Mouse (Mus musculus): ENCODE data around the gene Plek. TPM values are rescaled to one million over a fixed set of nuclear protein-coding genes. Genes with fewer than 3 reads are reported as not detected.

Gene Plek
- polyA plus RNA-seq, 1 experiment from 2014 or later: 4.4 TPM

DNA sequence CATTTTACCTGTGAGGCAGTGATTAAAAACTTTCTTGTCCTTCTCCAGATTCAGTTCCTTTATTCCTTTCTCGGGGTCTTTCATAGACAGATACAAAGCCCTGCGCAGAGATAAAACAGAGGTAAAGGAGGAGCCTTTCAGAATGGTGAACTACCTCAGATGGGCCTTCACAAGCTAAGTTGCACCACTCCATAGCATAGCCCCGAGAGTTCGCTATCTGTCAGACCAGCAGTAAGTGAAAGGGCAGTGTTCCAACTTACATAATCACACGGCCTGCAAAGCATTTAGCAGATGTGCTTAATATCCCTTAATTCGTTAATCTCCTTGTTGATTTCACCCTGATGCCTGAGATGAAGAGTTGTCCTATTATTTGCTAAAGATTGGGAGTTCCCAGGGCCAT is 59.3 kb downstream of the Plek start:
- no peaks in the 10 kb centered on the region for H3K27me3 ChIP-seq (replicated peaks; ENCODE audit: control insufficient read depth, insufficient read depth, low read length)
- no peak overlapping the region for H3K4me2 ChIP-seq (ENCODE audit: low read depth, low read length)
- no peaks in the 10 kb centered on the region for H3K4me1 ChIP-seq (ENCODE audit: control insufficient read depth, insufficient read depth, low read length)
- H3K27ac ChIP-seq (replicated peaks; ENCODE audit: low read depth, low read length): no peak overlapping the region
- H3K36me3 ChIP-seq (ENCODE audit: control insufficient read depth, insufficient read depth, low read length): no peaks in the 10 kb centered on the region
- H3K9me3 ChIP-seq (ENCODE audit: control insufficient read depth, low read length): no peaks in the 10 kb centered on the region
- ATAC-seq (ENCODE audit: low read depth): no peak
- no peak for DNase-seq (ENCODE audit: low spot score)
- WGBS: 75% methylated on average over 6 of the region's 6 CpGs
- no peak overlapping the region for H3K4me3 ChIP-seq (ENCODE audit: low read depth, low read length)
- no peak overlapping the region for H3K9ac ChIP-seq (ENCODE audit: low read depth, low read length)

DNA sequence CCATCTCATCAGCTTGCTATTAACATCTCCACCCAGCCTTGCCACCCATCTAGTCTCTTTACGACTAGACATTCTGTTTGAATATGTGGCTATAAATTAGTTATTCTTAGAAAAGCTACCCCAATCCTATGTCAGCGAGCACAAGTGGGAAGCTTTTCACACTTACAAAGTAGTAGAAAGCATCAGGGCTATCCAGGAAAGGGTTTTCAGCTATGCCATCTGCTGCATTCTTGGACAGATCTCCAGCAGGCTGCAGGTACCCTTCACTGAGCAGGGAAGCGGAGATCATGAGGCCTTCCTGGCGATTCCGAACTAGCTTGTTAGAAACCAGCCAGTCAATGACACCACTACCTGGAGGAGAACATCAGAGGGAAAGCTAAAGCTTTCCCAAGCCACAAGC is 62.3 kb downstream of the Plek start:
- Histone ChIP-seq H3K4me3 (ENCODE audit: low read depth, low read length) (no peak overlapping the region), H3K27me3 (replicated peaks; ENCODE audit: control insufficient read depth, insufficient read depth, low read length) (no peaks in the 10 kb centered on the region), H3K9me3 (ENCODE audit: control insufficient read depth, low read length) (no peaks in the 10 kb centered on the region), H3K36me3 (ENCODE audit: control insufficient read depth, insufficient read depth, low read length) (no peaks in the 10 kb centered on the region), H3K27ac (replicated peaks; ENCODE audit: low read depth, low read length) (no peak overlapping the region), H3K4me1 (ENCODE audit: control insufficient read depth, insufficient read depth, low read length) (no peaks in the 10 kb centered on the region), H3K9ac (ENCODE audit: low read depth, low read length) (no peak overlapping the region), H3K4me2 (ENCODE audit: low read depth, low read length) (no peak overlapping the region)
- DNase-seq (ENCODE audit: low spot score): no peak
- no peak for ATAC-seq (ENCODE audit: low read depth)
- 90% methylated on average over 5 of the region's 5 CpGs for WGBS

DNA sequence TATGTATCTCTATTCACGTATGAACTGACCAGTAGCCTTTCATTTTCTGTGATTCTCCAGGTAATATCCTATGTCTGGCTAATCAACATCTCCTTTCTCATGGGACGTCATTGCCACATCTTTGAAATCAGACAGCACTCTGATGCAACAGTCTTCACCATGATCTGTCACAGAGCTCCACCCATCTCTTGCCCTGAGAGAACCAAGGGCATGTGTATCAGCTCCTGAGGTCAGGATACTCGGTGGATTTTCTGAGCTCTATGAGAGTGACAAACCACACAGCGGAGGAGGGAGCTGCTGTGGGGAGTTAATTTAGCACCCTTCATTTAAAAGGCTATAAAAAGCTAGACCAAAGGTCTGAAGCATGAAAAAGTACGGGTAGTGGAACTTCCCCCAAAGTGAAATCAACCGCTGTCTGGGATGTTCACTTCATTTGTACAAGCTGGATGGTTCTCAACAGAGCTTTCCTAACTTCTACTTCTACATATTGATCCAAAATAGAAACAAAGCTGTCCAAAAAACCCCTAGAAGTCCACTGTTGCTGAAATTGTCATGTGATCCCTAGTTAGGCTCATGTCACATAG is 64.3 kb downstream of the Plek start:
- DNase-seq (ENCODE audit: low spot score): no peak
- no peak for ATAC-seq (ENCODE audit: low read depth)
- H3K36me3 ChIP-seq (ENCODE audit: control insufficient read depth, insufficient read depth, low read length): no peaks in the 10 kb centered on the region
- H3K9ac ChIP-seq (ENCODE audit: low read depth, low read length): no peak overlapping the region
- H3K9me3 ChIP-seq (ENCODE audit: control insufficient read depth, low read length): no peaks in the 10 kb centered on the region
- H3K4me2 ChIP-seq (ENCODE audit: low read depth, low read length): no peak overlapping the region
- H3K27me3 ChIP-seq (replicated peaks; ENCODE audit: control insufficient read depth, insufficient read depth, low read length): no peaks in the 10 kb centered on the region
- WGBS: 82% methylated on average over 6 of the region's 6 CpGs
- H3K27ac ChIP-seq (replicated peaks; ENCODE audit: low read depth, low read length): no peak overlapping the region
- H3K4me3 ChIP-seq (ENCODE audit: low read depth, low read length): no peak overlapping the region
- H3K4me1 ChIP-seq (ENCODE audit: control insufficient read depth, insufficient read depth, low read length): no peaks in the 10 kb centered on the region

DNA sequence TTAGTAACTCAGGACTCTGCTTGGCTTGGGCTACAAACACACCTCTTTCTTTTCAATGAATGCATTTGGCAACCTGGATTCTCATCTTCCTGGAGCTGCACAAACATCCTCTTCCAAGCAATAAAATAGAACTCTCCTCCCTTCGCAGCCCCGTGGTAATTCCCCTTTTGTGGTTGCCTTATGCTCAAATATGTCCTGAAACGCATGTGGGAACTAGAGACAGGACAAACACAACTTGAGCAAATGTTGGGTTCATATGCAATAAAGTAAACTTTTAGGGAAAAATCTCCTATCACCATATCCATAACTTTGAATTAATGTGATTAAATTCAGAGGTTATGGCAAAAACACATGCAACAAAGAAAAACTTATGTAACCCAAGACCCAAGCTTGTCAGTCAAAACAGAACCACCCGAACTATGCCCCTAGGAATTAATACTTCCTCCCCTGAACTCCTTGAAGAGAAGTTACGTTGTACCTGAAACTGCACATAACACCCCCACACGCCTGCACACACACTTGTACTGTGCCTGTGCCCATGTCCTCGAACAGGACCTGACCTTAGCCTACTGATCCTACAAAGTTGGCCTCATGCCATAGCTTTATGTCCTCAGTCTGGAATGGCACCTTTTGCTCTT is 65.5 kb downstream of the Plek start:
- no peak overlapping the region for H3K27ac ChIP-seq (replicated peaks; ENCODE audit: low read depth, low read length)
- no peaks in the 10 kb centered on the region for H3K36me3 ChIP-seq (ENCODE audit: control insufficient read depth, insufficient read depth, low read length)
- no peak for DNase-seq (ENCODE audit: low spot score)
- ATAC-seq (ENCODE audit: low read depth): no peak
- WGBS: 75% methylated on average over 7 of the region's 7 CpGs
- no peak overlapping the region for H3K4me2 ChIP-seq (ENCODE audit: low read depth, low read length)
- no peak overlapping the region for H3K9ac ChIP-seq (ENCODE audit: low read depth, low read length)
- no peaks in the 10 kb centered on the region for H3K27me3 ChIP-seq (replicated peaks; ENCODE audit: control insufficient read depth, insufficient read depth, low read length)
- no peaks in the 10 kb centered on the region for H3K9me3 ChIP-seq (ENCODE audit: control insufficient read depth, low read length)
- H3K4me3 ChIP-seq (ENCODE audit: low read depth, low read length): no peak overlapping the region
- no peaks in the 10 kb centered on the region for H3K4me1 ChIP-seq (ENCODE audit: control insufficient read depth, insufficient read depth, low read length)

DNA sequence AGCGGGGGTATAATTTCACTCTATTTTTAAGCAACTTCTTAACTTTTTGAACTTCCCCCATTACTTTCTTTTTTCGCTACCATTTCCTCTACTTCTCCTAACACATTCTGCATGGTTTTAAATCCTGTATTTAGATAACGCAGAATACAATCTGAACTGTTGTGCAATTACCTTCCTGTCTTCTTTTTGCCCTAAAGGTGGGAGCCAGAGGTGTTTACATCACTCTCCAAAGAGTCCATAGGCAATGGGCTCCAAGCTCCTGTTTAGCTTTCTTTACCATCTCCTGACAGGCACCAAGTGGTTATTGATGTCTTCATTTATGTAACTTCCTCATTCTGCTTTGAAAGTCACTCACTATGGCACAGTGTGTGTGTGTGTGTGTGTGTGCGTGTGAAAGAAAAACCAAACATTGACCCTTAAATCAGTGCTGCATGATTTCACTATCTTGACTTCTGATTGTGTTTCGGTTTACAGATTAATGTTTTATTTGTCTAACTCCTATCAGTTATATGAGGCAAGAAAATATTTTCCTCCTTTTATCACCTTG is 73.9 kb downstream of the Plek start:
- no peak overlapping the region for H3K9ac ChIP-seq (ENCODE audit: low read depth, low read length)
- H3K27me3 ChIP-seq (replicated peaks; ENCODE audit: control insufficient read depth, insufficient read depth, low read length): no peaks in the 10 kb centered on the region
- ATAC-seq (ENCODE audit: low read depth) (no peak), DNase-seq (ENCODE audit: low spot score) (no peak)
- no peaks in the 10 kb centered on the region for H3K36me3 ChIP-seq (ENCODE audit: control insufficient read depth, insufficient read depth, low read length)
- no peaks in the 10 kb centered on the region for H3K9me3 ChIP-seq (ENCODE audit: control insufficient read depth, low read length)
- WGBS: 82% methylated on average over 5 of the region's 5 CpGs
- no peaks in the 10 kb centered on the region for H3K4me1 ChIP-seq (ENCODE audit: control insufficient read depth, insufficient read depth, low read length)
- no peak overlapping the region for H3K4me2 ChIP-seq (ENCODE audit: low read depth, low read length)
- no peak overlapping the region for H3K4me3 ChIP-seq (ENCODE audit: low read depth, low read length)
- no peak overlapping the region for H3K27ac ChIP-seq (replicated peaks; ENCODE audit: low read depth, low read length)

DNA sequence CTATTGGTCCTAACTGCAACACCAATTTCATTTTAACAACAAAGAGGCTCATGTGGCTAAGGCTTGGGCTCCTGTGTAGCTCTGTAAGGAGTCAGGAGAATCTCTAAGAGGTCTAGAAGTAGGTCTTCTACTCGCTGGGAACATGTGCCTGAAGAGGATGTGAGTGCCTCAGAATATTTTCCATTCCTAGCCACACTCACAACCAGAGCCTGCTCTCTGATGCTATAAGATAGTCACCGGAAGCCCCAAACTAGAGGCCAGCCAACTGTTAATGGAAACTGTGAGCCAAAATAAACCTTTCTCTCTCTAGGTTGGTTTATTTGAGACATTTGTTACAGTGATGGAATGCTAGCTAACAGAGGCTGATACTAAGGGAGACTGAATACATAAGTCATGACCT is 74.6 kb downstream of the Plek start:
- DNase-seq (ENCODE audit: low spot score): no peak
- WGBS: 66% methylated on average over 2 of the region's 2 CpGs
- H3K4me1 ChIP-seq (ENCODE audit: control insufficient read depth, insufficient read depth, low read length): no peaks in the 10 kb centered on the region
- no peak overlapping the region for H3K4me2 ChIP-seq (ENCODE audit: low read depth, low read length)
- no peak overlapping the region for H3K27ac ChIP-seq (replicated peaks; ENCODE audit: low read depth, low read length)
- H3K27me3 ChIP-seq (replicated peaks; ENCODE audit: control insufficient read depth, insufficient read depth, low read length): no peaks in the 10 kb centered on the region
- no peaks in the 10 kb centered on the region for H3K36me3 ChIP-seq (ENCODE audit: control insufficient read depth, insufficient read depth, low read length)
- ATAC-seq (ENCODE audit: low read depth): no peak
- H3K4me3 ChIP-seq (ENCODE audit: low read depth, low read length): no peak overlapping the region
- H3K9me3 ChIP-seq (ENCODE audit: control insufficient read depth, low read length): no peaks in the 10 kb centered on the region
- no peak overlapping the region for H3K9ac ChIP-seq (ENCODE audit: low read depth, low read length)

DNA sequence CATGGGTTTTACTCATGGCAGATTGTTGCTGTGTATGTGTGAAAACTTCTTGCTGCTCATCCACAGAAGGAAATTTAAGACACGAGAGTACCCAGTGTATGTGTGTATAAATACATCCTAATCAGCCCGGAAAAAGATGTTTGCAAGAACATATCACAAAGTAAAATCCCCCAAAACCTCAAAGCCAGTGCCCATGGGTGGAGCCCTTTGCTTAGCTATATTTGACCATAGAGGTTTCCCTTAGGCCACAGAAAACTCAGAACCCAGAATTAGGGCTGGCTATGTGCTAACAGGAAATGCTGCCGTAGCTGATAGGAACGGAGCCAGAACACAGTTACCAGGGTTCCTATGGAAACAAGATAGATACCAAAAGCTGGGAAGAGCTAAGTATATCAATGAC is 75.2 kb downstream of the Plek start:
- Histone ChIP-seq H3K9me3 (ENCODE audit: control insufficient read depth, low read length) (no peaks in the 10 kb centered on the region), H3K9ac (ENCODE audit: low read depth, low read length) (no peak overlapping the region), H3K4me2 (ENCODE audit: low read depth, low read length) (no peak overlapping the region), H3K36me3 (ENCODE audit: control insufficient read depth, insufficient read depth, low read length) (no peaks in the 10 kb centered on the region), H3K27ac (replicated peaks; ENCODE audit: low read depth, low read length) (no peak overlapping the region), H3K4me3 (ENCODE audit: low read depth, low read length) (no peak overlapping the region), H3K4me1 (ENCODE audit: control insufficient read depth, insufficient read depth, low read length) (no peaks in the 10 kb centered on the region), H3K27me3 (replicated peaks; ENCODE audit: control insufficient read depth, insufficient read depth, low read length) (no peaks in the 10 kb centered on the region)
- 81% methylated on average over 4 of the region's 4 CpGs for WGBS
- no peak for ATAC-seq (ENCODE audit: low read depth)
- peak; percentile 10 for DNase-seq (ENCODE audit: low spot score)

DNA sequence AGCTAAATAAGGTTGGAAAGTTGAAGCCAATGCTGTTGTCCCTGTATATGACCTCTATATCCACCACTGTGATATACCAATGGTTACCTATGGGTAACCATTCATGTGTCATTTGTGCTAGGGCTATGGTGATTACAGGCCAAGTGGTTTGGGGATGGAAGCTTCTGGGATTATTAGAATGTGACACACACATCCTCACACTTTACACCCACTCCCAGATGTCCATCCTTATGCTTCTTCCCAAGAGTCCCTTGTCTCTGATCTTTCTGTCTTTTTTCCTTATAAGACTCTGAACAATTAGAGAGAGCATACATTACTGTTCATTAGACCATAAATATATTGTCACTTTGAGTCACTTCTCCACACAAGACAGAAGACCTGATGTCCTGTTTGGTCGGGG is 79.1 kb downstream of the Plek start:
- ATAC-seq (ENCODE audit: low read depth): no peak
- Histone ChIP-seq H3K9me3 (ENCODE audit: control insufficient read depth, low read length) (no peaks in the 10 kb centered on the region), H3K4me1 (ENCODE audit: control insufficient read depth, insufficient read depth, low read length) (no peaks in the 10 kb centered on the region), H3K27me3 (replicated peaks; ENCODE audit: control insufficient read depth, insufficient read depth, low read length) (no peaks in the 10 kb centered on the region), H3K36me3 (ENCODE audit: control insufficient read depth, insufficient read depth, low read length) (no peaks in the 10 kb centered on the region), H3K9ac (ENCODE audit: low read depth, low read length) (no peak overlapping the region), H3K4me3 (ENCODE audit: low read depth, low read length) (no peak overlapping the region), H3K27ac (replicated peaks; ENCODE audit: low read depth, low read length) (no peak overlapping the region), H3K4me2 (ENCODE audit: low read depth, low read length) (no peak overlapping the region)
- DNase-seq (ENCODE audit: low spot score): no peak
- WGBS: 89% methylated on average over 1 of the region's 1 CpGs

DNA sequence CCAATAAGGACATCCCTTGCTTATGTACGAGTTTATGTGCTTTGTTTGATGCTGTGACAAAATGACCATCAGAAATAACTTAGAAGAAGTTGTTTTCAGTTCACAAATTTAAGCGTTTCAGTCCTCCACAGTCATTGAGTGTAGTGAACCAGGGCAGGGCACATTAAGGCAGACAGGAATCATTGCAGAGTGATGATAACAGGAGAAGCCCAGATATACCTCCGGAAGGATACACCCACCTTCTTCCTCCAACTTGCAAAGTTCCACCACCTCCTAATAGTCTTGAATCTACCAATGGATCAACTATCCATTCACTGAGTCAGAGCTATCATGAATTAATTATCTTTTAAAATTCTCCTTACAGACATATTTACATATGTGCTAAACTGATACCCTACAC is 80.2 kb downstream of the Plek start:
- Histone ChIP-seq H3K27ac (replicated peaks; ENCODE audit: low read depth, low read length) (no peak overlapping the region), H3K36me3 (ENCODE audit: control insufficient read depth, insufficient read depth, low read length) (no peaks in the 10 kb centered on the region), H3K4me2 (ENCODE audit: low read depth, low read length) (no peak overlapping the region), H3K4me3 (ENCODE audit: low read depth, low read length) (no peak overlapping the region), H3K9ac (ENCODE audit: low read depth, low read length) (no peak overlapping the region), H3K9me3 (ENCODE audit: control insufficient read depth, low read length) (no peaks in the 10 kb centered on the region), H3K27me3 (replicated peaks; ENCODE audit: control insufficient read depth, insufficient read depth, low read length) (no peaks in the 10 kb centered on the region), H3K4me1 (ENCODE audit: control insufficient read depth, insufficient read depth, low read length) (no peaks in the 10 kb centered on the region)
- DNase-seq (ENCODE audit: low spot score): no peak
- WGBS: 88% methylated on average over 3 of the region's 3 CpGs
- ATAC-seq (ENCODE audit: low read depth): no peak

All from embryonic facial prominence, embryonic 14.5 days (tissue).